Mouse (Mus musculus) stomach, postnatal 0 days (tissue): ENCODE data around the gene Rpusd2. TPM values are rescaled to one million over a fixed set of nuclear protein-coding genes. Genes with fewer than 3 reads are reported as not detected.
A peak's percentile ranks its signal among the peaks of the same experiment; 100 is the strongest.

Experiments
- ATAC-seq: fragments of 200-750 bp; cut with Nextera tagmentation; 2 replicates; pipeline ENCODE4 v1.8.0; 2017; ENCODE audit not compliant: low FRiP score, low TSS enrichment
- DNase-seq: peaks from one replicate; pipeline ENCODE4 v3.0.0-alpha.2; 2016; ENCODE audit warnings: low spot score
- H3K27ac ChIP-seq: fragments of 300-500 bp; sonication (generic); replicated peaks from 2 replicates; pipeline ENCODE4 v1.5.1; 2014; ENCODE audit warnings: mild to moderate bottlenecking, control low read depth
- H3K27me3 ChIP-seq: fragments of 300-500 bp; sonication (generic); 2 replicates; pipeline ENCODE4 v1.6.1; 2014; ENCODE audit warnings: low read length; ENCODE audit not compliant: control insufficient read depth, insufficient read depth
- H3K36me3 ChIP-seq: fragments of 300-500 bp; sonication (generic); 2 replicates; pipeline ENCODE4 v1.6.1; 2014; ENCODE audit warnings: low read length, mixed read lengths; ENCODE audit not compliant: control insufficient read depth, insufficient read depth
- H3K4me1 ChIP-seq: fragments of 300-500 bp; sonication (generic); replicated peaks from 2 replicates; pipeline ENCODE4 v1.6.1; 2014; ENCODE audit warnings: antibody characterized with exemption; ENCODE audit not compliant: control insufficient read depth, insufficient read depth
- H3K4me2 ChIP-seq: fragments of 300-500 bp; sonication (generic); replicated peaks from 2 replicates; pipeline ENCODE4 v1.6.1; 2014; ENCODE audit warnings: low read depth, mild to moderate bottlenecking, control low read depth, moderate library complexity
- H3K4me3 ChIP-seq: fragments of 300-500 bp; sonication (generic); 2 replicates; pipeline ENCODE4 v1.5.1; 2014; ENCODE audit warnings: low read depth, low read length, control low read depth
- H3K9ac ChIP-seq: fragments of 300-500 bp; sonication (generic); 2 replicates; pipeline ENCODE4 v1.6.1; 2014; ENCODE audit warnings: mild to moderate bottlenecking, low read length, control low read depth, mixed read lengths
- H3K9me3 ChIP-seq: fragments of 300-500 bp; sonication (generic); 2 replicates; pipeline ENCODE4 v1.6.1; 2016; ENCODE audit warnings: low read length; ENCODE audit not compliant: control insufficient read depth
- CTCF ChIP-seq: IDR thresholded peaks from 2 replicates; pipeline ENCODE4 v1.5.1; 2016; ENCODE audit warnings: antibody characterized with exemption, low read depth, mild to moderate bottlenecking, moderate library complexity
- EP300 ChIP-seq: optimal IDR thresholded peaks from 2 replicates; pipeline ENCODE3; 2016; ENCODE audit warnings: antibody characterized with exemption
- WGBS: fragments of 180-500 bp; shearing (Covaris S2); extraction: QIAGEN DNeasy Blood & Tissue Kit; methylation state at CpG from one replicate; pipeline ENCODE4 v1.1.7; 2014; 5-methylcytosine and 5-hydroxymethylcytosine counted together
- polyA plus RNA-seq: library from polyadenylated mRNA; unstranded; fragments of >200 nt; fragmentation: Nextera tagmentation; extraction: Ambion mirVana; gene quantifications from 2 replicates; pipeline ENCODE4 v1.2.1, GENCODE M21; 2015

The Rpusd2 gene
- 1.8 and 2.0 TPM in 2 replicates for polyA plus RNA-seq

GRCm38 (mm10) chr2:119034656-119035396, at the start of gene Rpusd2:
Gene Rpusd2, plus strand, starts transcription at chr2:119034790.
- no peaks in the 10 kb centered on the region; the same call in 1 of the 2 replicates for H3K4me1 ChIP-seq
- no peak for TF ChIP-seq EP300
- TF ChIP-seq CTCF, result peak; percentile 59
- peak within 1 kb of the TSS; percentile 86 for H3K4me3 ChIP-seq
- WGBS, result under 1% methylated on average over 48 of the region's 49 CpGs
- H3K9ac ChIP-seq, result peak within 1 kb of the TSS; percentile 85
- no peaks in the 10 kb centered on the region for H3K27me3 ChIP-seq
- H3K36me3 ChIP-seq, result peaks cover 8% of the 10 kb centered on the region
- no peaks in the 10 kb centered on the region for H3K9me3 ChIP-seq
- peak; percentile 97 for ATAC-seq
- peak within 1 kb of the TSS; percentile 81 for H3K27ac ChIP-seq
- DNase-seq, result peak; percentile 96
- peak within 1 kb of the TSS; percentile 83 for H3K4me2 ChIP-seq

GRCm38 (mm10) chr2:118995490-118995889, 39.1 kb upstream of the Rpusd2 start:
- ATAC-seq (no peak), DNase-seq (no peak)
- Histone ChIP-seq H3K4me3 (no peak overlapping the region), H3K36me3 (no peaks in the 10 kb centered on the region), H3K27me3 (no peaks in the 10 kb centered on the region), H3K9ac (no peak overlapping the region), H3K4me1 (no peaks in the 10 kb centered on the region), H3K27ac (no peak overlapping the region), H3K4me2 (no peak overlapping the region), H3K9me3 (no peaks in the 10 kb centered on the region)
- 50% methylated on average over 5 of the region's 5 CpGs for WGBS
- no peak for TF ChIP-seq EP300
- TF ChIP-seq CTCF, result no peak

GRCm38 (mm10) chr2:118995919-118996797, 38.4 kb upstream of the Rpusd2 start:
- Histone ChIP-seq H3K9ac (no peak overlapping the region), H3K4me3 (no peak overlapping the region), H3K4me1 (no peaks in the 10 kb centered on the region), H3K36me3 (no peaks in the 10 kb centered on the region), H3K27me3 (no peaks in the 10 kb centered on the region), H3K9me3 (no peaks in the 10 kb centered on the region), H3K4me2 (no peak overlapping the region), H3K27ac (no peak overlapping the region)
- TF ChIP-seq CTCF (no peak), EP300 (no peak)
- ATAC-seq (no peak), DNase-seq (no peak)
- WGBS, result 49% methylated on average over 16 of the region's 16 CpGs

GRCm38 (mm10) chr2:118996798-118997105, 37.8 kb upstream of the Rpusd2 start:
- WGBS, result 64% methylated on average over 1 of the region's 1 CpGs
- DNase-seq (no peak), ATAC-seq (no peak)
- no peak overlapping the region for H3K4me2 ChIP-seq
- H3K4me1 ChIP-seq, result no peaks in the 10 kb centered on the region
- H3K4me3 ChIP-seq, result no peak overlapping the region
- H3K27ac ChIP-seq, result no peak overlapping the region
- H3K9ac ChIP-seq, result no peak overlapping the region
- no peaks in the 10 kb centered on the region for H3K27me3 ChIP-seq
- H3K9me3 ChIP-seq, result no peaks in the 10 kb centered on the region
- H3K36me3 ChIP-seq, result no peaks in the 10 kb centered on the region
- TF ChIP-seq CTCF, result no peak

- H3K27ac ChIP-seq, result no peak overlapping the region
- DNase-seq, result no peak
Observed at GRCm38 (mm10) chr2:118998115-118998866, 36.3 kb upstream of the Rpusd2 start.

More at GRCm38 (mm10) chr2:118998115-118998866, 36.3 kb upstream of the Rpusd2 start:
- no peak overlapping the region for H3K4me2 ChIP-seq
- H3K4me1 ChIP-seq, result no peaks in the 10 kb centered on the region
- H3K36me3 ChIP-seq, result no peaks in the 10 kb centered on the region
- H3K9me3 ChIP-seq, result no peaks in the 10 kb centered on the region
- ATAC-seq, result no peak
- whole genome bisulfite sequencing, result 58% methylated on average over 6 of the region's 6 CpGs
- no peak overlapping the region for H3K4me3 ChIP-seq
- TF ChIP-seq CTCF, result no peak
- TF ChIP-seq EP300, result no peak
- H3K9ac ChIP-seq, result no peak overlapping the region
- H3K27me3 ChIP-seq, result no peaks in the 10 kb centered on the region
